Mouse (Mus musculus) embryo, embryonic 9.5 days (tissue): Measurements from ENCODE around the gene Actl10.

Experiments
- DNase-seq: peaks from one replicate; pipeline ENCODE4 v3.0.0-alpha.2; 2017; ENCODE audit errors: extremely low spot score

Gene Actl10

DNA sequence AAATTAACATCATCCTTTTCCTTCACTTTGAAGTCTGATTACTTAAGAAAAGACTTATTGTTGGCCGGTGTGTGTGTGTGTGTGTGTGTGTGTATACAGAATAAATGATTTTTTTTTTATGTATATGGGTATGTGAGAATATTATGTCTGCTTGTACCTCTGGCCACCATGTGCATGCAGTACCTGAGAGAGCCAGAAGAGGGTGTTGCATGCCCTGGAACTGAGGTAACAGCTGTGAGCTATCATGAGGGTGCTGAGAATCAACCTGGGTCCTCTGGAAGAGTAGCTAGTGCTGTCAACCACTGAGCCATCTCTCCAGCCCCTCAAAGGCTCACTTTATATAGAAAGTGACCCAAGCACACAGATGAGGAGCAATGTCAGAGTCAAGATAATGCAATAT lies 29.8 kb downstream of the Actl10 start:
- no peak for DNase-seq

DNA sequence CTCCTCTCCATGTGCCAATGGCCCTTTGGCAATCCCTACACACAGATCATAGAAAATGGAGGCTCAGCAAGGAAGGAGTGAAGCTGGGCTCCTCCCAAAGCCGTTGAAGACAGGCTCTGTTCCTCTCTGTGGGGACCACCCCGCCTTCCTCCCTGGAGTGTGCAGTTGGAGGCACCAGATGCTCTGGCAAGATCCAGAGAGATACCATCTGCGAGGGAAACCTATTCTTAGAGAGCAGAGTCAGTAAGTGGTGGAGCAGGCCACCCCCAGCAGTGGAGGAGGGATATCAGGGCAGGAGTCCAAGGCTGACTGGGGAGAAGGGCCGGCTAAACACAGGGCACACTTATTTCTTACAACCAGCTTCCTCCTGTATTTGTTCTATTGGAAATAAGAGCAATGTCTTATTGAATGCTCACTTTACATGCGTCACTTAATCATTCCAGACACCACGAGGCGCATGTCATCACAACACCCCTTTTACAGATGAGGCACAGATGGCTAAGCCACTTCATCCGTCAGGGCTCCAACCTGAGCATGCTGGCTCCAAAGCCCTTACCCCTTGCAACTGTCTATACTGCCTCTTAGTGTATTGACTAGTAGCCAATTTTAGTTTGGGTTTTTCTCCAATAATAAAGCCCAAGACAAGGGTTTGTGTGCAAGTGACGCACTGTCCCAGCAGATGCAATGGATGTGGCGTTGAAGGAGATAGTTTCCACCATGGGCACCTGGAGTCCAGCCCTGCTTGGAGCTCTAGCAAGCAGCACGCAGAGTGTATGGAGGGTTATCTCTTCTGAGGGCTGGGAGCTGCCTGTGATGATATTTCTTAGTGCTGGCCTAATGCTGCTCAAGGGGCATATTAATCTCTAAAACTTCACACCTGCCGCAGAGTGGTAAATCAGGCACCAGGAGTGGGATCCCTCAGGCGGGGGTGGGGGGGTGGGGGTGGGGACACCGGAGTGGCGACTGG lies 32.6 kb downstream of the Actl10 start:
- no peak for DNase-seq

DNA sequence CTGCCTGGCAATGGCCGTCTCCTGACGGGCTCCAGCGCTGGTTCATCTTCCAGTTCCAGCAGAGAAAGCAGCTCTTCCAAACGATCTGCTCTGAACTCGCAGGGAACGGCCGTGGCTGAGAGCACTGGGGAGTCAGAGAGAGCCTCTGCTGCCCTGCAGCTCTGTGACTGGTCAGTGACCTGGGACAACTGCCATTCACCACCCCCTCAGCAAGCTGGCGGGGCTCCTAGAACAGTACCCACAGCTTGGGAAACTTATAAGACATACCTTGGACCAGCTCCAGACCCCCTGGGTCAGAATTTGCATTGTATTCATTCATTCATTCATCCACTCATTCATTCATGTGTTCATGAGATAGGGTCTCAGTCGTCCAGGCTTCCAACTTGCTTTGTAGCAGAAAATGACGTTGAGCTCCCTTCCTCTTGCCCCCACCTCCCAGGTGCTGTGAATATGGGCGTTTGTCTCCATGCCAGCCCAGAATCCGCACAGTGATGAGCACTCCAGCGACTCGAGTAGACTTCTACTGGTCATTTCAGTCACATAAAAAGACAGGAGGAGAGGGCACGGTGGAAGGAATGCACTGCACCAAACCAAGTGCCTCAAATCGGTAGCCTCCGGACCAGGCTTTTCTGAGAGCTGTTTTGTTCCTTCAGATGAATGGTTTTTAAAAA lies 33.5 kb downstream of the Actl10 start:
- DNase-seq = no peak

DNA sequence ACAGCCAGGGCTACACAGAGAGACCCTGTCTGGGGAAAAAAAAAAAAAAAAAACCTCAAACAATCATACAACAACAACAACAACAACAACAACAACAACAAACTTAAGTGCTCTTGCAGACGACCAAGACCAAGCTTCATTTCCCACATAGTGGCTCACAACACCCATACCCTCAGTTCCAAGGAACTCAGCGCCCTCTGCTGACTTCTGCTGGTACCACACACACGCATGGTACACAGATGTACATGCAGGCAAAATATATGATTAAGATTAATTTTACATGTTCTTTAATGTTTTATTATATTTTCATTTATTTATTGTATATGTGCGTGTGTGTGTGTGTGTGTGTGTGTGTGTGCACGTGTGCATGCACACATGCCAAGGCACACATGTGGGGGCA lies 34.8 kb downstream of the Actl10 start:
- no peak for DNase-seq

DNA sequence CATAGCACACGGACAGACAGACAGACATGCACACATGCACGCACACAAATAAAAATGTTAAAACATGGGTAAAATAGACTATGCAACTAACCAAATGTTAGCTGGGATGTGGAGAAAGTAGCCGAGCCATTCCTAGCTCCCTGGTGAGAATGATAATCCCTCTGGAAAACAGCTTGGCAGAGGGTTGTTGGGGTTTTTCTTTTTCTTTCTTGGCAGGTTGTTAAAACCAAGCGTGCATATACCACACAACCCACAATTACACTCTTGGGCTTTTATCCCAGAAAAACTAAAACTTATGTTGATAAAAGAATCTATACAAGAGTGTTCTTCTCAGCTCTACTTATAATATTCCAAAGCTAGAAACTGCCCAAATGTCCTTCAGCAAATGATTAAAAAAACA lies 37.5 kb downstream of the Actl10 start:
- DNase-seq = no peak

DNA sequence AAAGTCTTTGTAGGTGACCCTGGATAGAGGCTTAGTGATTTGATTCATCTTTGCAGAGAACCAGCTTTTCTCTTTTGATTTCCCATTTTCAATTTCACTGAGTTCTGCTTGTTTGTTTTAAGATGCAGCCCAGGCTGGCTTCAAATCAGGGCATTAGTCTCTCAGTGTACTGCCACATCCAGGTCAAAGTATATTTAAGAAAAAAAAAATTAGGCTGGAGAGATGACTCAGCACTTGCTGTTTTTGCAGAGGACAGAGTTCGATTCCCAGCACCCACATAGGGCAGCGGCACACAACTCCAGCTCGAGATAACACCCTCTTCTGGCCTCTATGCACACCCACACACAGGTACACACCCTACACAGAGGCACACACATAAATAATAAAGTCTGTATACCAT lies 39.7 kb downstream of the Actl10 start:
- no peak for DNase-seq

DNA sequence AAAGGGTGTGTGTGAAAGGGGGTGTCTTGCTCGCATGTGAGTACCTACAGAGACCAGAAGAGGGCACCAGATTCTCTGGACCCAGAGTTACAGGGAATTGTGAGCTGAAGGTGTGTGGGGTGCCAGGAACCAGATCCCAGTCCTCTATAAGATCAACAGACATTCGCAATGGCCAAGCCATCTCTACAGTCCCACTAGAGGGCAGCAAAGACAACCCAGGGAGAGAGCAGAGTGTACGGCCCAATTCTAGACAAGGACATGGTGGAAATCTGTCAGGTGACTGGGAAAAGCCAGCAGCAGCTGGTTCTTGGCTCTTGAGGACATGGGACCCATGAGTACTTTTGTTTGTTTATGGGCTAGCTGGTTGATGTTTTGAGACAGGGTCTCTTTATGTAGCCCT lies 41.4 kb downstream of the Actl10 start:
- no peak for DNase-seq

DNA sequence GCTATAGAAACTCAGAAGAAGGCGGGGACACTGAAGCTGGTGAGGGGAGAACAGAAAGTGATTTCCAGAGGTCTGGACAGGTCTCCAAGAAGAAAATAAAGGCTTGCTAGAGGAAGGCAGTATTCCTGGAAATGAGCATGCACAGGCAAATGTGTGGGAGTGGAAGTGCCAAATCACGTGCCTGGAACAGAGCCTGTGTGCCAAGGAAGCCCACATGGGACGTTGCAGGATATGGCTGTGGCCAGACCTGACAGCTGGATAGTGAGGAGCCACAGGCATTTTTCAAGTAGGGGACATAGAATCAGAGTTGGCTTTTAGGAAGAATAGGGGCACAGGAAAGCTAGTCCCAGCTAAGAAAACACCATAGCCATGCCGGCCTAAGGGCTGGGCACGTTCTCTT lies 44.2 kb downstream of the Actl10 start:
- no peak for DNase-seq

DNA sequence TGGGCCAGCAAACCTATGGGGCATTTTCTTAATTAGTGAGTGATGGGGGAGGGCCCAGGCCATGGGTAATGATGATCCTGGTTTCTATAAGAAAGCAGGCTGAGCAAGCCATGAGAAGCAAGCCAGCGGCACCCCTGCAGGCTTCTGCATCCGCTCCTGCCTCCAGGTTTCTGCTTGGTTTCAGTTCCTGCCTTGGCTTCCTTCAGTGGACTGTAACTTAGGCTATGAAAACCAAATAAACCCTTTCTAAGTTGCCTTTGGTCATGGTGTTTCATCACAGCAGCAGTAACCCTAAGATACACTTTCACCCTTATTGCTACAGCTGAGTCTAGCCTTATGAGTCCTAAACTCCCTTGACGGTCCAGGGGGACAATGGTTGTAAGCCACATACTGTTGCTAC lies 45.8 kb downstream of the Actl10 start:
- no peak for DNase-seq

DNA sequence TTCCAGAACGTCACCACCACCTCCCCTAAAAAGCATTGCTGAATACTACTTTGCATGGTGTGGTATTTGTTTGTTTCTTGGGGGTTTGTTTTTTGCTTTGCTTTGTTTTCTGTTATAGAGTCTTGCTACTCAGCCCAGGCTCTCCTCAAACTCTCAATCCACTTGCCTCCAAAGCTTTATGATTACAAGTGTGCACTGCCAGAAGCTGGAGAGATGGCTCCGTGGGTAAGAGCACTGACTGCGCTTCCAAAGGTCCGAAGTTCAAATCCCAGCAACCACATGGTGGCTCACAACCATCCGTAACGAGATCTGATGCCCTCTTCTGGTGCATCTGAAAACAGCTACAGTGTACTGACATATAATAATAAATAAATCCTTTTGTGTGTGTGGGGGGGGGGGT lies 49.0 kb downstream of the Actl10 start:
- no peak for DNase-seq

DNA sequence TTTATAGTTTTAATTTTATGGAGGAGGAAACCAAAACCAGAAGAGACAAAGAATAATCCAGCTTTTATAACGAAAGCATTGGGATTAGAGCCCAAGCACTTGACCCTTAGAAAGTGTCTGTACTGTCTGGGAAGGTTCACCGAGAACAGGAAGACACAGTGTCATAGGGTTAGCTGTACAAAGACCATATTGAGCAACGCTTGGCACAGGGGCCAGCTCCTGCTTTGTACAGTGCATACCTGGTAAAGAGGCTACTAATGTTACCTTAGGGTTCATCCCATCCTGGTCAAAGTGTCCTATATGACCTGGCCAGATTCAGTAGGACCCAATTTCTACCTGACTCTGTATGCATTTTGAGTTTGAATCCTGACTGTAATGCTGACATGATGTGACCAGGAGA lies 49.7 kb downstream of the Actl10 start:
- no peak for DNase-seq
